Mouse (Mus musculus) cerebellum, postnatal 36 days (tissue): ENCODE results near the gene Spry1.

Source experiments
- DNase-seq, 2 experiments: peaks; one replicate each; pipeline ENCODE4 v3.0.0; 2021 to 2022; ENCODE audit warnings: mixed read lengths in 2 of 2

Gene Spry1

DNA sequence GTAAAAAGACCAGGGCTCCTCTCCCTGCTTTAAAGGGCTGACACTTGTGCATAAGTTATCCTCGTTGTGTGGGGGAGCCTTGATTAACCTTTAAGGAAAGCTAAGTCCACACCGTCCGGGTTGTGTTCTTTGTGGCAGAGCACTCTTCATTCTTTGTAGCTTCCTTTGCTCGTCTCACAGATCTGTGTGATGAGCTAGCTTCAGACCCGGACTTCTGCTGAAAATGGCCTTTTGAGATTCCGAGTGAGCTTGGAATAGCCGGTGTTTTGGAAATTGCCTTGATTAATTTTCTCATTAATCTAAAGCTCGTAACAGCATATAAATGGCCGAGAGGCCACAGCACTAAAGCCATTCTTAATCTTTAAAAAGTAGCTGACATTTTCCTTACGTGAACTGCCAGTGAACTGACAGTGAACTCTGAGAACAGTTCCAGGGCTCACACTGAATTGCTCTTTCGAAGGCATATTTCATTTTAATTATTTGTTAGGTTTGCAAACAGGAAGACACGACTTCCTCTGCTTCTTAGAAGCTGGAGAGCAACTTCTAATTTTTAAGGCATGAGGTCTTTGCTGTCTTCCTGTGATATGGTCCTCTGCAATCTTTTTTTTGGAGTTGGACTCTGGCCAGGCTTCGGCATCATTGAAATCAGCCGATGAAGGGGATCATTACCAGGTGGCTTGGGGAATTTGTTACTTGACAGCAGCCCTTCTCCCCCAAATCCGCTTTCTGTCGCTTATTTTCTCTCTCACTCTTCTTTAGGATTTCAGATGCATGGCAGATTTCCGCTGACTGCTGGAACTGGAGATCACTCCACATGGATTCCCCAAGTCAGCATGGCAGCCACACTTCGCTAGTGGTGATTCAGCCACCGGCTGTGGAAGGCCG lies 2.3 kb downstream of the Spry1 start:
- no peak for DNase-seq

DNA sequence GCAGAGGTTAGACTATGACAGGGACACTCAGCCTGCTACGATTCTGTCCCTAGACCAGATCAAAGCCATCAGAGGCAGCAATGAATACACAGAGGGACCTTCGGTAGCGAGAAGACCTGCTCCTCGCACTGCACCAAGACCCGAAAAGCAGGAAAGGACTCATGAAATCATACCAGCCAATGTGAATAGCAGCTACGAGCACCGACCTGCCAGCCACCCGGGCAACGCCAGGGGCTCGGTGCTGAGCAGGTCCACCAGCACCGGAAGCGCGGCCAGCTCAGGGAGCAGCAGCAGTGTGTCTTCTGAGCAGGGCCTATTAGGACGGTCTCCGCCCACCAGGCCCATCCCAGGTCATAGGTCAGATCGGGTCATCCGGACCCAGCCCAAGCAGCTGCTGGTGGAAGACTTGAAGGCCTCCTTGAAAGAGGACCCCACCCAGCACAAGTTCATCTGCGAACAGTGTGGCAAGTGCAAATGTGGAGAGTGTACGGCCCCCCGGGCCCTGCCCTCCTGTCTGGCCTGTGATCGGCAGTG lies 3.0 kb downstream of the Spry1 start:
- no peak for DNase-seq

GRCm38 (mm10) chr3:37643411-37643810 lies 3.7 kb downstream of the Spry1 start:
- no peak for DNase-seq

DNA sequence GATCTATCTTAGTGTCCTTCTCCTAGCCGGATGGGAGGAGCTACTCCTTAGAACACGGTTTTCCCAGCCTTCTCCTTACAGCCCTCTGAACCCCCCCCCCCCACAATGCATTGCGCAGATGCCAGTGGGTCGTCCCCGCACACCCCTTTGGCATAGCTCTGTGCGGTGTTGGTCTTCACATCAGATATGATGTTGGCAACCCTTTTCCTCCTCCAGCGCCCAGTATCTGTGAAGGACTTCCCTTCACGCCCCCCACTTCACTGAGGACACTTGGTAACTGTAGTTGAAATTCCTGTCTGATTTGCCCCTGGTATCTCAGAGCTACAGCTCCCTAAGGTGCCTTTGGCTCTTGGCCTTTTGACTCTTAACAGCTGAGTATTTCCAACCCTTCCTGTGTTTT lies 4.2 kb downstream of the Spry1 start:
- no peak for DNase-seq

GRCm38 (mm10) chr3:37645061-37645460 lies 5.3 kb downstream of the Spry1 start:
- no peak for DNase-seq

DNA sequence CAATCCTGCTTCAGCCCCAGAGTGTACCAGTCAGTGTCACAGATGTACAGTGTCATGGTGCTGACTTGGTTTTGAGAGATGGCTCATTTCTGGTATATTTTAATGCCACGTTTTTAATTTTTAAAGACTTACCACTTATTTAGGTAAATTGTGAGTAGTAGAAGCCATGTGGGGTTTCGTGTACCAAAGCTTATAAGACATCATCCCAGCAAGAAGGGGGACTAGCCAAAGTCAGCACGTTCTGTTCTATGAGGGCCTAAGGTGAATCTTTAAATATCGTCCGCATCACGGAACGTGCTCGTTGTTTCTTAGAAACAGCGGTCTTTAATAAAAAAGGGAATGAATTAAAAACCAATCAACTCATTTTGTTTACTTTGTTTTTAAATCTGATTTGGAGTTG lies 6.5 kb downstream of the Spry1 start:
- no peak for DNase-seq

GRCm38 (mm10) chr3:37647225-37647624 lies 7.5 kb downstream of the Spry1 start:
- no peak for DNase-seq

DNA sequence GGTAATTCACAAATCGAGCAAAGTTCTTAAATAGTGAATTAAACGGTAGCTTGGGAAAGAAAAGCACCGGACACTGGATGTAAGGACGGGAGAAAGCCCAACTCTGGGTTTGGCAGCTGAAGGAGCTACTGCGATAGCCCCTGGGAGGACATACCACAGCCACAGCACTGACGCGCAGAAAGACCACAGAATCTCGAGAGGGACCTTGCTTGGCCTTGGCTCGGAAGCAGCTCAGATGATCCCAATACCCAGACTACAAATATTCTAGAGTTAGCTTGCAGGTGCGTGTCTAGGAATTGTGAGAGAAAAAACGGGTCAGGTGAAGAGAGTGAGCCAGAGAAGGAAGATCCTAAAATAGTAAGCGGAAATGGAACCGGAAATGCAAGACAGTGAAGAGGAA lies 8.5 kb downstream of the Spry1 start:
- DNase-seq: no peak

- no peak for DNase-seq
These were observed 9.5 kb downstream of the Spry1 start for GRCm38 (mm10) chr3:37649281-37649680.

DNA sequence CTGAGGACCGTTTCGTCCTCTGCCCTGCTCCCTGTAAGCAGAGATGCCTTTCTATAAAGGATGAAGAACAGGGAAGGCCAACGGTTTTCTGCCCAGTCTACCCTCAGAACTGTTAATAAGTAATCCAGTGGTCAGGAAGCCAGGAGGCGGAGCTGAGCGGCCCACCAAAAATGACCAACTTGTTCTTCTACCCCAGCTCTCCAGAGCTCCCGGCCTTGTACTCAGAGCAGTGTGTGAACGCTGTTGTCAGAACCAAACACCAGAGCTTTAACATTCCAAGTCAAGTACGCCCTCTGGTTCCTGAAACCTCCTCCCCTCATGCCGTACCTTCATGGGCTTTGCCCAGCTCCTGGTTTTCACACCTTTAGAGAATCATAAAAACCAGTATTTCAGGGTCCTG lies 12.8 kb downstream of the Spry1 start:
- DNase-seq: no peak

- no peak for DNase-seq
These were observed 14.4 kb downstream of the Spry1 start for GRCm38 (mm10) chr3:37653935-37654729.

GRCm38 (mm10) chr3:37654787-37655186 lies 15.0 kb downstream of the Spry1 start:
- no peak for DNase-seq

GRCm38 (mm10) chr3:37655933-37656633 lies 16.3 kb downstream of the Spry1 start:
- DNase-seq: peak; percentile 29 to 40

DNA sequence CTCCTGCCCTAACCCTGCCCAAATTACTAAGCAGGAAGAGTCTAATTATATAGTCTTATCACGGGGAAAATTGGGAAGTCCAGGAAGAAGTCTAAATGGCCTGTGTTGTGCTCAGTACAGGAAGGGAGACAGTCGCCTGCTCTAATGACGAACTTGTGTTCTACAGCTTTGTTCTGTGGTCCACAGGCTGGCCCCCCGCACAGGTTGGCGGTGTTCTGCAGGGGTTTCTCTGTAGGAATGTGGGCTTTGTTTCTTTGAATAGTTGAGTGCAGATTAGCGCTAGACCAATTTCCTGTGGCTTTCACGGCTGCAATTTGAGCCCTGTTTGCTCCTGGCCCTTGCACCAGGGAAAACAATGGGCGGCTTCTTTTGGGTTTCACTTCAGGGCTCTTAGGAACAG lies 17.3 kb downstream of the Spry1 start:
- no peak for DNase-seq

- no peak for DNase-seq
These were observed 18.4 kb downstream of the Spry1 start for GRCm38 (mm10) chr3:37658155-37658554.

DNA sequence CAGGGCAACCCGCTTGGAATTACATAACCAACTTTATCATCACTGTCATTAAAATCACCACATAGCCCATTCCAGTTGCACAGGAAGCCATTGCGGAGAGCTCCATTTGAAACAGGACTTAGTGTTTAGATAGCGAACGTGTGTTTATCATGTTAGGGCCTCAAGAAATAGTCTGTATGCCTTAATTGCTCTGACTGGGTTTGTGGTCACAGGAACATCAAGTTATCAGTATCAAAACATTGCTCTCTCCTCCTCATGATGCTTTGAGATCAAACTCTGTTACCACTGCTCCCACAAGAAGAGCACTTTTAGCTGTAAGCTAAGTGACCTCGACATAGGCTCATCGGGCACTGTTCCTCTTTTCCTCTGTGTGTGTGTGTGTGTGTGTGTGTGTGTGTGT lies 19.9 kb downstream of the Spry1 start:
- no peak for DNase-seq

DNA sequence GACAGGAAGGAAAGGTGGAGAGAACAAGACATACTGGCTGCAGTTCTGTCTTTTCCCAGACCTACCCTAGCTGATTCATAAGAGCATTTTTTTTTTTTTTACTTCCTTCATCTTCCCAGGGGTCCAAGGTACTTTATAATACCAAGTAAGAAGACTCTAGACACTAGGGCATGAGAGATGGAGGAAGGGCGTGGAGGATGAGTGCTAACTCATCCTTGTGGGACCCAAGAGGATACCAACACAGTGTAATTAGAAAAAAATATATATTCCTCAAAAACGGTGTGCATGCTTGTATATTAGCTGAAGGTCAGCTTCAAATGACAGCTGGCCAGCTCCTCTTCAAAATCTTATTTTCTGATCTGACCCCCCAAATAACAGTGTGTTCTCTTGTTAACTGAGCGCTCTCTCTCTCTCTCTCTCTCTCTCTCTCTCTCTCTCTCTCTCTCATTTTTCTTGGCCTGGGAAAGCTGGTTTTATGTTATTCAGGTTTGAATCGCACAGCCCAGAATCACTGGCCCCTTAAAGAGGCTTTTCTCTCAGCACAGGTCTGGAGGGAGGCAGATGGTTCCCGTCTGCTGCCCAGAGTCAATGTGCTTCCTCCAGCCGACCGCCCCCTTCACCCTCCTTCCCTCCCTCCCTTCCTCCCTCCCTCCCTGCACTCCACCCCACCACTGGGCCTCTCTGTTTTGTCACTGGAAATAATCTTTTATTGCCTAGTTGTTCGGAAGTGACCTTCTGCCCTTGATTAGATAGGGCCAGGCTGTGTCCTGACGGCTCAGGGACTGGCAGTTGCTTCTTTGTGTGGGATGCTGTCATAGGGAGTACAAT lies 26.8 kb downstream of the Spry1 start:
- no peak for DNase-seq

GRCm38 (mm10) chr3:37667119-37667467 lies 27.3 kb downstream of the Spry1 start:
- no peak for DNase-seq

- DNase-seq: no peak
These were observed 28.0 kb downstream of the Spry1 start for GRCm38 (mm10) chr3:37667736-37668135.

DNA sequence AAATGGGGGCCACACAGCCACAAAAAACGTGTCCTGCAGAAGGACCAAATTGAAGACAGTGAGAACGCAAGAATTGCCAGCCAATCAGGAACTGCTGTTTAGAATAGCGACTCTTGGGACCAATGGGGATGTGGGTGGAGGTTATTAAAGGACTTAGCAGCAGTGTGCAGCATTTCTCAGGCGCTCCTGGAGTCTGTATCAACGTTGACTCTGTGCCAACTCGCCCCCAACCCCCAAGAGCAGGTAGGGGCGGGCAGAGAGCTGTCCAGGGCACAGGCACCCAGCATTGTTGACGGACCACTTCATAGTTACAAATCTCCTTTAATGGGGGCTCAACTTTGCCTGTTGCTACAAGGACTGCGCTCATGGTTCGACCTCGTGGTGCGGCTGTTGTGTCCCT lies 28.9 kb downstream of the Spry1 start:
- DNase-seq: no peak

DNA sequence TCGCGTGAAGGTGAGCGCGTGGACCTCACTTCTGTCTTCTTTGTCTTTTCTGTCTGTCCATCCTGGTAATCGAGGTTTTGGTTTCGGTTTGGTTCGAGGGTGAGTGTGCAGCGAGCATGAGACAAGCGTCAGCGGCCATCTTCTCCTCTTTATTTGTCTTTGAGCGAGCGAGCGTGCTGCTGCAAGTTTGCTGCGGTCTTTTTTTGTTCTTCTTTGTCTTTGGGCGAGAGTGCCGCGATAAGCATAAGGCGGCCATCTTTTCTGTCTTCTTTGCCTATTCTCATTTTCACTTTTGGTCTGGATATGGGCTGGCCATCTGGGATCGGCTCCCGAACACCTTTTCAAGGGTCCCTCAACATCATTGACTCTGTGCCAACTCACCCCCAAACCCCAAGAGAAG lies 29.4 kb downstream of the Spry1 start:
- DNase-seq: no peak
